Mouse (Mus musculus): Measurements from ENCODE around the gene Ulk3. TPM values are rescaled to one million over a fixed set of nuclear protein-coding genes. Genes with fewer than 3 reads are reported as not detected.

The Ulk3 gene
- total RNA-seq, 4 experiments from 2014 or later: 10.8 to 33.3 (median 19.5) TPM

GRCm38 (mm10) chr9:57644944-57645893 lies 56.0 kb downstream of the Ulk3 start:
- peak; percentile 91 for DNase-seq

Other genes starting within 250 kb of the Ulk3 start
- gene Ppcdc, start 149.3 kb upstream of the Ulk3 start, total RNA-seq (2022): 10 to 100 TPM; 20.8 to 35.1 (median 25.2) TPM
- 10 to 100 TPM; 12.4 to 30.5 (median 21.9) TPM for gene Scamp5, start 121.4 kb upstream of the Ulk3 start, total RNA-seq (2022)
- 1 to 10 TPM; 3.8 to 9.1 (median 5.3) TPM for gene Rpp25, start 85.4 kb upstream of the Ulk3 start, total RNA-seq (2022)
- 100 to 1,000 TPM; 236 to 400 (median 335) TPM for gene Cox5a, start 68.2 kb upstream of the Ulk3 start, total RNA-seq (2022)
- 10 to 100 TPM; 25.5 to 34.9 (median 31.0) TPM for gene Fam219b, start 51.9 kb upstream of the Ulk3 start, total RNA-seq (2022)
- 10 to 100 TPM; 35.5 to 66.3 (median 46.1) TPM for gene Mpi, start 36.7 kb upstream of the Ulk3 start, total RNA-seq (2022)
- gene Scamp2, start 28.5 kb upstream of the Ulk3 start, total RNA-seq (2022): 10 to 100 TPM; 62.3 to 78.5 (median 71.9) TPM
- not detected for gene Cplx3, start 16.8 kb downstream of the Ulk3 start, total RNA-seq (2022)
- not detected for gene Lman1l, start 31.3 kb downstream of the Ulk3 start, total RNA-seq (2022)
- gene Csk, start 64.2 kb downstream of the Ulk3 start, total RNA-seq (2022): 100 to 1,000 TPM in 1 of 4 experiments, 10 to 100 TPM in 3; 78.2 to 121 (median 82.4) TPM
- gene Cyp1a2, start 94.3 kb downstream of the Ulk3 start, total RNA-seq (2022): under 1 TPM in 2 of 4 experiments, not detected in 2; 0.19 to 0.49 TPM
- under 1 TPM in 2 of 4 experiments, not detected in 2; 0.11 to 0.49 TPM for gene Cyp1a1, start 98.5 kb downstream of the Ulk3 start, total RNA-seq (2022)
- gene Edc3, start 119.1 kb downstream of the Ulk3 start, total RNA-seq (2022): 10 to 100 TPM; 10.4 to 11.4 (median 10.8) TPM
- gene Clk3, start 176.4 kb downstream of the Ulk3 start, total RNA-seq (2022): 10 to 100 TPM; 75.3 to 83.3 (median 78.5) TPM
- 1 to 10 TPM; 4.6 to 9.8 (median 8.4) TPM for gene Arid3b, start 247.3 kb downstream of the Ulk3 start, total RNA-seq (2022)